Mouse (Mus musculus): ENCODE measurements around the gene Efl1.
"Not testable (repeated sequence)": the region's sequence is repeated elsewhere in the genome, so short reads cannot be mapped to it uniquely, and the experiment has no call there.

The Efl1 gene

GRCm38 (mm10) chr7:82723151-82723871, 74.9 kb downstream of the Efl1 start:
- Histone ChIP-seq H3K36me3 (ENCODE audit: insufficient read depth, low read length) (peaks cover 22% of the 10 kb centered on the region), H3K4me1 (replicated peaks; ENCODE audit: low read depth, low read length) (peaks cover 39% of the 10 kb centered on the region), H3K9me3 (ENCODE audit: low read length) (no peaks in the 10 kb centered on the region), H3K4me3 (replicated peaks; ENCODE audit: low read length) (no peak overlapping the region), H3K27me3 (ENCODE audit: insufficient read depth, low read length) (no peaks in the 10 kb centered on the region)
- no peak for TF ChIP-seq POU5F1 (IDR thresholded peaks at IDR 0.05; ENCODE audit: borderline replicate concordance, low read length)
- no peak for TF ChIP-seq NANOG (IDR thresholded peaks at IDR 0.05; ENCODE audit: borderline replicate concordance, low read length)
- 0 out of 2 replicates have a peak, but pooled peaks have one; percentile 0 for TF ChIP-seq CTCF (conservative IDR thresholded peaks at IDR 0.05; ENCODE audit: low read length)

- Histone ChIP-seq H3K9me3 (ENCODE audit: low read length) (no peaks in the 10 kb centered on the region), H3K36me3 (ENCODE audit: insufficient read depth, low read length) (peaks cover 20% of the 10 kb centered on the region), H3K4me1 (replicated peaks; ENCODE audit: low read depth, low read length) (peaks cover 45% of the 10 kb centered on the region), H3K4me3 (replicated peaks; ENCODE audit: low read length) (no peak overlapping the region), H3K27me3 (ENCODE audit: insufficient read depth, low read length) (no peaks in the 10 kb centered on the region)
- no peak for TF ChIP-seq POU5F1 (IDR thresholded peaks at IDR 0.05; ENCODE audit: borderline replicate concordance, low read length)
- TF ChIP-seq CTCF (conservative IDR thresholded peaks at IDR 0.05; ENCODE audit: low read length) = no peak
- no peak for TF ChIP-seq NANOG (IDR thresholded peaks at IDR 0.05; ENCODE audit: borderline replicate concordance, low read length)
Measured at GRCm38 (mm10) chr7:82724491-82724890, 76.1 kb downstream of the Efl1 start.

DNA sequence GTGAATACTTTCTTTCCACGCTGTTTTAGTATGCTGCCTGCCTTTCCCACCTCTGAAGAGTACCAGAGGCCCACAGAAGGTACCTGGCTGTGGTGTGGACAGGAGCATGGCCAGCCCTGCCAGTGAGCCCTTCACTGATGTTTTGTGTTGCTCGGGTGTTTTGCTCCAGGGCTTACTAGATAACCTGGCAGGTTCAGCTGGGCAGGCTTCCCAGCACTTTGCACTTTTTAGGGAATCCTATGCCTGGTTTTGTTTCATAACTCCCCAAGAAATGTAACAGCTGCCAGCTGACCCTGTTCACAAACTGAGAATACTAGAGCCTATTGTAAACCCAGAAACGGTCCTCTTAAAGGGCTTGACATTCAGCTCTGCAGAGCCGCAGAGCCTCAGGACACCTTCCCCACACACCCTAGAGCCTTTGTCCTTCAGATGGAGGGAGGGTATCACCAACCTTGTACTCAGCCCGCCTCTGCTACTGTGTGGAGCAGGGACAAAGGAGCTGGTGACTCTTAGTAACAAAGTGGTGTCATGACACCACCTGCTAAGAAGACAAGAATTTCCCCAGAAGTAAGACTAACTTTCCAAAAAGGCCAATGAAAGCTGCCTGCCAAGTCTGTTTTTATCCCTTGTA, 76.7 kb downstream of the Efl1 start:
- Histone ChIP-seq H3K27me3 (ENCODE audit: insufficient read depth, low read length) (no peaks in the 10 kb centered on the region), H3K36me3 (ENCODE audit: insufficient read depth, low read length) (peaks cover 18% of the 10 kb centered on the region), H3K4me3 (replicated peaks; ENCODE audit: low read length) (no peak overlapping the region), H3K9me3 (ENCODE audit: low read length) (no peaks in the 10 kb centered on the region), H3K4me1 (replicated peaks; ENCODE audit: low read depth, low read length) (peaks cover 46% of the 10 kb centered on the region)
- TF ChIP-seq CTCF (conservative IDR thresholded peaks at IDR 0.05; ENCODE audit: low read length) (no peak), NANOG (IDR thresholded peaks at IDR 0.05; ENCODE audit: borderline replicate concordance, low read length) (no peak), POU5F1 (IDR thresholded peaks at IDR 0.05; ENCODE audit: borderline replicate concordance, low read length) (no peak)

- Histone ChIP-seq H3K9me3 (ENCODE audit: low read length) (no peaks in the 10 kb centered on the region), H3K36me3 (ENCODE audit: insufficient read depth, low read length) (peaks cover 18% of the 10 kb centered on the region), H3K4me3 (replicated peaks; ENCODE audit: low read length) (no peak overlapping the region), H3K4me1 (replicated peaks; ENCODE audit: low read depth, low read length) (peaks cover 46% of the 10 kb centered on the region), H3K27me3 (ENCODE audit: insufficient read depth, low read length) (no peaks in the 10 kb centered on the region)
- TF ChIP-seq NANOG (IDR thresholded peaks at IDR 0.05; ENCODE audit: borderline replicate concordance, low read length) = no peak
- TF ChIP-seq CTCF (conservative IDR thresholded peaks at IDR 0.05; ENCODE audit: low read length) = no peak
- no peak for TF ChIP-seq POU5F1 (IDR thresholded peaks at IDR 0.05; ENCODE audit: borderline replicate concordance, low read length)
Measured at GRCm38 (mm10) chr7:82725741-82726450, 77.5 kb downstream of the Efl1 start.

DNA sequence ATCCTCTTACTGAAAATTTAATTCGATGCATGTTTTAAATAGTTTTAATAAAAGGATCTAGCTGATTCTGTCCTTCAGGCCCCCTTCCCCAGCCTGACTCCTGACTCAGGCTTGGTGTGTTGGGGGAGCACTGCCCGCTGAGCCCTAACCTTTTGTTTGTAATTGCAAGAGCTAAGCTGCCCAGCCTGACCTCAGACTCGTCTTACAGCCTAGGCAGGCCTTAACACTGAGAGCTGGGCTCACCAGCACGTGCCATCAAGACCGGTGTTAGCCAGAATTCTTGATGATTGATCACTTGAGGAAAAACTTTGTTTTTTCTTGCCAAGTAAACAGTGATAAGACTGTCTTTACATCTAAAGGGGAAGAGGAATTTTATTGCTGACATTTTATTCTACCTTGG, 78.7 kb downstream of the Efl1 start:
- TF ChIP-seq POU5F1 (IDR thresholded peaks at IDR 0.05; ENCODE audit: borderline replicate concordance, low read length) (no peak), NANOG (IDR thresholded peaks at IDR 0.05; ENCODE audit: borderline replicate concordance, low read length) (no peak), CTCF (conservative IDR thresholded peaks at IDR 0.05; ENCODE audit: low read length) (no peak)
- H3K36me3 ChIP-seq (ENCODE audit: insufficient read depth, low read length) = peaks cover 13% of the 10 kb centered on the region
- no peaks in the 10 kb centered on the region for H3K9me3 ChIP-seq (ENCODE audit: low read length)
- peaks cover 46% of the 10 kb centered on the region for H3K4me1 ChIP-seq (replicated peaks; ENCODE audit: low read depth, low read length)
- no peak overlapping the region for H3K4me3 ChIP-seq (replicated peaks; ENCODE audit: low read length)
- H3K27me3 ChIP-seq (ENCODE audit: insufficient read depth, low read length) = no peaks in the 10 kb centered on the region

- peaks cover 51% of the 10 kb centered on the region for H3K4me1 ChIP-seq (replicated peaks; ENCODE audit: low read depth, low read length)
- not testable (repeated sequence) for H3K4me3 ChIP-seq (replicated peaks; ENCODE audit: low read length); H3K27me3 ChIP-seq (ENCODE audit: insufficient read depth, low read length); H3K9me3 ChIP-seq (ENCODE audit: low read length); H3K36me3 ChIP-seq (ENCODE audit: insufficient read depth, low read length)
Measured at GRCm38 (mm10) chr7:82729009-82729408, 80.6 kb downstream of the Efl1 start.

GRCm38 (mm10) chr7:82733118-82733517, 84.7 kb downstream of the Efl1 start:
- TF ChIP-seq NANOG (IDR thresholded peaks at IDR 0.05; ENCODE audit: borderline replicate concordance, low read length) (no peak), CTCF (conservative IDR thresholded peaks at IDR 0.05; ENCODE audit: low read length) (no peak), POU5F1 (IDR thresholded peaks at IDR 0.05; ENCODE audit: borderline replicate concordance, low read length) (no peak)
- Histone ChIP-seq H3K27me3 (ENCODE audit: insufficient read depth, low read length) (no peaks in the 10 kb centered on the region), H3K4me3 (replicated peaks; ENCODE audit: low read length) (no peak overlapping the region), H3K4me1 (replicated peaks; ENCODE audit: low read depth, low read length) (peaks cover 53% of the 10 kb centered on the region), H3K36me3 (ENCODE audit: insufficient read depth, low read length) (peaks cover 8% of the 10 kb centered on the region; the same call in 1 of the 2 replicates), H3K9me3 (ENCODE audit: low read length) (no peaks in the 10 kb centered on the region)

- Histone ChIP-seq H3K36me3 (ENCODE audit: insufficient read depth, low read length) (peaks cover 8% of the 10 kb centered on the region; the same call in 1 of the 2 replicates), H3K4me3 (replicated peaks; ENCODE audit: low read length) (no peak overlapping the region), H3K4me1 (replicated peaks; ENCODE audit: low read depth, low read length) (peaks cover 49% of the 10 kb centered on the region), H3K27me3 (ENCODE audit: insufficient read depth, low read length) (no peaks in the 10 kb centered on the region), H3K9me3 (ENCODE audit: low read length) (no peaks in the 10 kb centered on the region)
- TF ChIP-seq NANOG (IDR thresholded peaks at IDR 0.05; ENCODE audit: borderline replicate concordance, low read length) (no peak), POU5F1 (IDR thresholded peaks at IDR 0.05; ENCODE audit: borderline replicate concordance, low read length) (no peak), CTCF (conservative IDR thresholded peaks at IDR 0.05; ENCODE audit: low read length) (no peak)
Measured at GRCm38 (mm10) chr7:82733995-82734394, 85.6 kb downstream of the Efl1 start.
